Mouse (Mus musculus): ENCODE measurements around the gene Osbpl11. TPM values are rescaled to one million over a fixed set of nuclear protein-coding genes. Genes with fewer than 3 reads are reported as not detected.
"Not testable (repeated sequence)": the region's sequence is repeated elsewhere in the genome, so short reads cannot be mapped to it uniquely, and the experiment has no call there.

Gene Osbpl11
- polyA plus RNA-seq, 1 experiment, result 21.2 TPM

- Histone ChIP-seq H3K27ac (ENCODE audit: insufficient read depth, low read length) (no peak overlapping the region), H3K4me1 (ENCODE audit: control insufficient read depth, insufficient read depth, low read length) (no peaks in the 10 kb centered on the region), H3K4me3 (ENCODE audit: insufficient read depth, low read length) (no peak overlapping the region)
- TF ChIP-seq POLR2A (IDR thresholded peaks at IDR 0.05; ENCODE audit: low read depth, low read length) (no peak), CTCF (IDR thresholded peaks at IDR 0.05; ENCODE audit: borderline replicate concordance, insufficient read depth, low read length) (no peak)
These were observed 26.2 kb upstream of the Osbpl11 start for GRCm38 (mm10) chr16:33158590-33159071.

DNA sequence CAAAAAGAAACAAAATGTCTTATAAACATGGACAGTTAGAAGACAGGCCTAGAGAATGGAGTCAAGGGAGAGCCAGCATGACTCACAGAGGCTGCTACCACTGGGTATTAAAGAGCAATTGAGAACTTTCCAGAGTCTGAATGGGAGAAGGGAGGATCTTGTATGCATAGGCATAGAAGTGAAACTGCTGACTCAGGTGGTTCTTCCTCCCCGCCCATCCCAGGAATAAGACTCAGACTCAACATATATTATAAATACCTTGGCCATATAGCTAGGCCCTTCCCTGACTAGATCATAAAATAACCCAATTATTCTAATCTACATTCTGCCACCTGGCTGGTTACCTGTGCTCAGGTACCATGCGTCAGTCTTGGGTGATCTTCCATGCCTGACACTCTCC lies 25.5 kb upstream of the Osbpl11 start:
- Histone ChIP-seq H3K4me3 (ENCODE audit: insufficient read depth, low read length) (no peak overlapping the region), H3K27ac (ENCODE audit: insufficient read depth, low read length) (no peak overlapping the region), H3K4me1 (ENCODE audit: control insufficient read depth, insufficient read depth, low read length) (no peaks in the 10 kb centered on the region)
- TF ChIP-seq CTCF (IDR thresholded peaks at IDR 0.05; ENCODE audit: borderline replicate concordance, insufficient read depth, low read length) (no peak), POLR2A (IDR thresholded peaks at IDR 0.05; ENCODE audit: low read depth, low read length) (no peak)

GRCm38 (mm10) chr16:33163330-33164090 lies 21.4 kb upstream of the Osbpl11 start:
- Histone ChIP-seq H3K27ac (ENCODE audit: insufficient read depth, low read length) (no peak overlapping the region), H3K4me3 (ENCODE audit: insufficient read depth, low read length) (no peak overlapping the region), H3K4me1 (ENCODE audit: control insufficient read depth, insufficient read depth, low read length) (no peaks in the 10 kb centered on the region)
- TF ChIP-seq POLR2A (IDR thresholded peaks at IDR 0.05; ENCODE audit: low read depth, low read length) (no peak), CTCF (IDR thresholded peaks at IDR 0.05; ENCODE audit: borderline replicate concordance, insufficient read depth, low read length) (no peak)

DNA sequence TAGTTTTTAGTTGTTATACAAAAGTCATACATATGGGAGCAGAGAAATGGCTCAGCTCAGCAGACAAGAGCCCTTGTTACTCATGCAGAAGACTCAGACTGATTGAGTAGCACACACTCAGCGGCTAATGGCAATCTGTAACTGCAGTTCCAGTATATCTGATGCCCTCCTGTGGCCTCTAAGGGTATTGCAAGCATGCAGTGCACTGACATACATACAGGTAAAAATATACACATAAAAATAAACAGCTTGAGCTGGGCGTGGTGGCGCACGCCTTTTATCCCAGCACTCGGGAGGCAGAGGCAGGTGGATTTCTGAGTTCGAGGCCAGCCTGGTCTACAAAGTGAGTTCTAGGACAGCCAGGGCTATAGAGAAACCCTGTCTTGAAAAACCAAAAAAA lies 18.6 kb upstream of the Osbpl11 start:
- H3K4me3 ChIP-seq (ENCODE audit: insufficient read depth, low read length); H3K4me1 ChIP-seq (ENCODE audit: control insufficient read depth, insufficient read depth, low read length); H3K27ac ChIP-seq (ENCODE audit: insufficient read depth, low read length): not testable (repeated sequence)

- H3K4me3 ChIP-seq (ENCODE audit: insufficient read depth, low read length), result no peak overlapping the region
- no peaks in the 10 kb centered on the region for H3K4me1 ChIP-seq (ENCODE audit: control insufficient read depth, insufficient read depth, low read length)
- TF ChIP-seq CTCF (IDR thresholded peaks at IDR 0.05; ENCODE audit: borderline replicate concordance, insufficient read depth, low read length) (no peak), POLR2A (IDR thresholded peaks at IDR 0.05; ENCODE audit: low read depth, low read length) (no peak)
- H3K27ac ChIP-seq (ENCODE audit: insufficient read depth, low read length), result no peak overlapping the region
These were observed 17.3 kb upstream of the Osbpl11 start for GRCm38 (mm10) chr16:33167537-33167936.

GRCm38 (mm10) chr16:33169471-33170034 lies 15.3 kb upstream of the Osbpl11 start:
- no peaks in the 10 kb centered on the region for H3K4me1 ChIP-seq (ENCODE audit: control insufficient read depth, insufficient read depth, low read length)
- no peak overlapping the region for H3K27ac ChIP-seq (ENCODE audit: insufficient read depth, low read length)
- TF ChIP-seq CTCF (IDR thresholded peaks at IDR 0.05; ENCODE audit: borderline replicate concordance, insufficient read depth, low read length) (no peak), POLR2A (IDR thresholded peaks at IDR 0.05; ENCODE audit: low read depth, low read length) (no peak)
- no peak overlapping the region for H3K4me3 ChIP-seq (ENCODE audit: insufficient read depth, low read length)

- Histone ChIP-seq H3K4me3 (ENCODE audit: insufficient read depth, low read length) (no peak overlapping the region), H3K27ac (ENCODE audit: insufficient read depth, low read length) (no peak overlapping the region), H3K4me1 (ENCODE audit: control insufficient read depth, insufficient read depth, low read length) (no peaks in the 10 kb centered on the region)
- TF ChIP-seq CTCF (IDR thresholded peaks at IDR 0.05; ENCODE audit: borderline replicate concordance, insufficient read depth, low read length) (no peak), POLR2A (IDR thresholded peaks at IDR 0.05; ENCODE audit: low read depth, low read length) (no peak)
These were observed 13.9 kb upstream of the Osbpl11 start for GRCm38 (mm10) chr16:33170716-33171587.

DNA sequence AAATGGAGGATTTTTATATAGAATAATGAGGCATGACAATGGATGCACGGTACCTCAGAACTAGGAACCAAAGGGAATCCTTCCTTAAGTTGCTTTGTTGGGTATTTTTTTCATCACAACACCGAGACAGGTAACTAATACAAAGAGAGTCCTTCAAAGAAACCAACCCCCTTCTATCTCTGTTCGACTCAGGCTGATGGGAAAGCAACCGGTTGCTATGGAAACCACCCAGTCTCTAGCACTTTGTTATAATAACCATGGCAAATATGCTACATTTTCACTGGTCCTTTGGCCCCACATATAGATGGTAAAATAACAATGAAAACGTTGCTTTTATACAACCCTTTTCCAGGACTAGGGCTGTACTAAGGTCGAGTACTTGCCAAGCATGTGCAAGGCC lies 13.1 kb upstream of the Osbpl11 start:
- H3K27ac ChIP-seq (ENCODE audit: insufficient read depth, low read length), result no peak overlapping the region
- no peak overlapping the region for H3K4me3 ChIP-seq (ENCODE audit: insufficient read depth, low read length)
- TF ChIP-seq POLR2A (IDR thresholded peaks at IDR 0.05; ENCODE audit: low read depth, low read length) (no peak), CTCF (IDR thresholded peaks at IDR 0.05; ENCODE audit: borderline replicate concordance, insufficient read depth, low read length) (no peak)
- H3K4me1 ChIP-seq (ENCODE audit: control insufficient read depth, insufficient read depth, low read length), result no peaks in the 10 kb centered on the region

- H3K4me1 ChIP-seq (ENCODE audit: control insufficient read depth, insufficient read depth, low read length), result no peaks in the 10 kb centered on the region
- H3K4me3 ChIP-seq (ENCODE audit: insufficient read depth, low read length), result no peak overlapping the region
- no peak overlapping the region for H3K27ac ChIP-seq (ENCODE audit: insufficient read depth, low read length)
- TF ChIP-seq POLR2A (IDR thresholded peaks at IDR 0.05; ENCODE audit: low read depth, low read length) (no peak), CTCF (IDR thresholded peaks at IDR 0.05; ENCODE audit: borderline replicate concordance, insufficient read depth, low read length) (no peak)
These were observed 11.7 kb upstream of the Osbpl11 start for GRCm38 (mm10) chr16:33173151-33173550.

DNA sequence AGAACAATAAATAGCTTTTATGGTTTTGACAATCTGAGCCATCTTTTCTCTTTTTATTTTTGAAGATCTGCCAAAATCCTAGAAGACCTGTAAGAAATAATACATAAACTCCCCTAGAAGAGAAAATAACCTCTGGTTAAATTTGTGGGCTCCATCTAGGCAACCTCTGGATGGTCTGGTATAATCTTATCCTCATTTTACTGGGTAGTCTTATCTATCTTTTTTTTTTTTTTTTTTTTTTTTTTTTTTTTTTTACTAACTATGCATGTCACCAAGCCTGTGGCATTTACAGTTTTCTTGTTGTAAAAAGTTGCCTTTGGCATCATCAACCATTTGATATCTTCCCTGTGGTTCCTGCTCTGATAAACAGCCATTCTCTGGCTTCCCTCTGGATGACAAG lies 10.2 kb upstream of the Osbpl11 start:
- no peak overlapping the region for H3K4me3 ChIP-seq (ENCODE audit: insufficient read depth, low read length)
- no peak overlapping the region for H3K27ac ChIP-seq (ENCODE audit: insufficient read depth, low read length)
- no peaks in the 10 kb centered on the region for H3K4me1 ChIP-seq (ENCODE audit: control insufficient read depth, insufficient read depth, low read length)
- TF ChIP-seq CTCF (IDR thresholded peaks at IDR 0.05; ENCODE audit: borderline replicate concordance, insufficient read depth, low read length) (no peak), POLR2A (IDR thresholded peaks at IDR 0.05; ENCODE audit: low read depth, low read length) (no peak)

DNA sequence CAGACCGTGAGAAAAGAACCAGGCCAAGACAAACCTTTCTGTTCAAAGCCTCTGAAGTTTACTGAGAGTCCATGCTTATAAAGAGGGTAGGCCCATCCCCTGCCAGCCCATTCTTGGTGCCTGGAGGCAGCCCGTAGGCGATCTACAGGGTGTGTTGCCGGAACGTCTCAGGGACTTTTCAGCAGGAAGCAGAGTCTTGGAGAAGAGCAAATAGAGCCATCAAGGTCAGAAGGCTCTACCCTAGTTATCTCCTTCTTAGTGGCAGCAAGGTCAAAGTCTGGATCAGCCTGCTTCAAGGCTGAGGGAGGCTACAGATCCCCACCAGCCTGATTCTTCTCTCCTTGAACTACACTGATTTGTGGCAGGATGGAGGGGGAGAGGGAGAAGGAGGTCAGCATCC lies 8.0 kb upstream of the Osbpl11 start:
- not testable (repeated sequence) for H3K4me3 ChIP-seq (ENCODE audit: insufficient read depth, low read length); H3K27ac ChIP-seq (ENCODE audit: insufficient read depth, low read length); H3K4me1 ChIP-seq (ENCODE audit: control insufficient read depth, insufficient read depth, low read length)
